Mouse (Mus musculus): ENCODE results near the gene Zswim3.
"Not testable (repeated sequence)": the region's sequence is repeated elsewhere in the genome, so short reads cannot be mapped to it uniquely, and the experiment has no call there.

The Zswim3 gene

GRCm38 (mm10) chr2:164783926-164784581 is 20.8 kb upstream of the Zswim3 start:
- DNase-seq = no peak

- DNase-seq = peak in 1 of 2 experiments; percentile 15
Observed at GRCm38 (mm10) chr2:164784869-164785420, 20.0 kb upstream of the Zswim3 start.

GRCm38 (mm10) chr2:164785481-164786387 is 19.2 kb upstream of the Zswim3 start, which contains the start of gene Snx21:
Snx21 (plus strand) TSS chr2:164785823.
- peak; percentile 90 to 96 for DNase-seq

- DNase-seq = peak; percentile 35 to 44
Observed at GRCm38 (mm10) chr2:164786388-164786885, 18.5 kb upstream of the Zswim3 start.

- no peak for DNase-seq
Observed at GRCm38 (mm10) chr2:164787032-164787431, 17.9 kb upstream of the Zswim3 start.

GRCm38 (mm10) chr2:164787779-164788178 is 17.1 kb upstream of the Zswim3 start:
- no peak for DNase-seq

GRCm38 (mm10) chr2:164788411-164788810 is 16.5 kb upstream of the Zswim3 start:
- no peak for DNase-seq

GRCm38 (mm10) chr2:164790451-164790850 is 14.4 kb upstream of the Zswim3 start:
- peak; percentile 51 to 67 for DNase-seq

GRCm38 (mm10) chr2:164791841-164792261 is 13.0 kb upstream of the Zswim3 start:
- no peak for DNase-seq

- DNase-seq = no peak
Observed at GRCm38 (mm10) chr2:164792400-164793190, 12.3 kb upstream of the Zswim3 start.

GRCm38 (mm10) chr2:164793236-164793635 is 11.7 kb upstream of the Zswim3 start:
- peak; percentile 61 to 67 for DNase-seq

GRCm38 (mm10) chr2:164793772-164794171 is 11.1 kb upstream of the Zswim3 start:
- DNase-seq = peak in 1 of 2 experiments; percentile 20

GRCm38 (mm10) chr2:164794293-164794692 is 10.6 kb upstream of the Zswim3 start:
- DNase-seq = peak; percentile 80 to 87

- no peak for DNase-seq
Observed at GRCm38 (mm10) chr2:164795868-164796267, 9.0 kb upstream of the Zswim3 start.

- DNase-seq = not testable (repeated sequence)
Observed at GRCm38 (mm10) chr2:164798554-164798953, 6.3 kb upstream of the Zswim3 start.

- no peak for DNase-seq
Observed at GRCm38 (mm10) chr2:164800252-164801004, 4.5 kb upstream of the Zswim3 start.

GRCm38 (mm10) chr2:164803201-164803920 is 1.5 kb upstream of the Zswim3 start:
- DNase-seq = no peak

- no peak for DNase-seq
Observed at GRCm38 (mm10) chr2:164803921-164804313, 981 bp upstream of the Zswim3 start.

- DNase-seq = no peak
Observed at GRCm38 (mm10) chr2:164805332-164805718, 427 bp downstream of the Zswim3 start.

- DNase-seq = no peak
Observed at GRCm38 (mm10) chr2:164806614-164807013, 1.7 kb downstream of the Zswim3 start.

GRCm38 (mm10) chr2:164813557-164813956 is 8.7 kb downstream of the Zswim3 start:
- no peak for DNase-seq
